Mouse (Mus musculus): ENCODE data around the gene Mylk.

DNA sequence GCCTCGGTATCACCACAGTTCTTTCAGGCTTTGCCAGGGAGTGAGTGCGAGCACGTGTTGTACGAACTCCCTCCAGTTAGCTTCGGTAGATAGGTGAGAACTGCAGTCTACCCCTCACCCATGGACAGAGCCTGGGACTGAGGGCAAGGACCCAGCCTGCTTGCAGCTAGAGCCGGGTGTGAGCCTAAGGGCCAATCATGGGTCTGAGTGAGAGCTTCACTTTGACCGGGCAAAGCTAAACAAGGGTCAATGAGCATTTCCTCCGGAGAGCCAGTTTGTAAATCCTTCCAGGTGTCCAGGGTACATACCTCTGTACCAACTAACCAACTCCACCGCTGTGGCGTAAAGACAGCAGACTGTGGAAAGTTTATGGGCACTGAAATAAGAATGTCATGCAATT lies 150.9 kb downstream of the Mylk start:
- TF ChIP-seq CTCF (IDR thresholded peaks at IDR 0.05; ENCODE audit: low read depth, low read length) (no peak), POLR2A (IDR thresholded peaks at IDR 0.05; ENCODE audit: borderline replicate concordance, low read depth, low read length) (no peak)
